Mouse (Mus musculus) kidney, postnatal 10 days (tissue): ENCODE measurements at regions not wholly inside any gene's neighbourhood (a gene's known extent, or its start where the extent isn't known, plus 50 kb on each side); places are given as distances from the start of the nearest gene placed in this dataset.
"Not testable (repeated sequence)": the region's sequence is repeated elsewhere in the genome, so short reads cannot be mapped to it uniquely, and the experiment has no call there.

Experiments
- DNase-seq: peaks from one replicate; pipeline ENCODE4 v3.0.0; 2021; ENCODE audit warnings: mixed read lengths

- DNase-seq: no peak
Measured at GRCm38 (mm10) chr11:48657851-48658250, 142.3 kb upstream of the Rack1 start.

- DNase-seq: no peak
Measured at GRCm38 (mm10) chr11:48661641-48662040, 138.5 kb upstream of the Rack1 start.

- DNase-seq: no peak
Measured at GRCm38 (mm10) chr11:48684781-48685314, 115.3 kb upstream of the Rack1 start.

GRCm38 (mm10) chr11:48690070-48690469 is 110.1 kb upstream of the Rack1 start:
- no peak for DNase-seq

GRCm38 (mm10) chr11:48696352-48696751 is 103.8 kb upstream of the Rack1 start:
- DNase-seq: peak; percentile 42

- DNase-seq: no peak
Measured at GRCm38 (mm10) chr11:48697191-48697590, 102.9 kb upstream of the Rack1 start.

- DNase-seq: no peak
Measured at GRCm38 (mm10) chr11:48707192-48707591, 92.9 kb upstream of the Rack1 start.

GRCm38 (mm10) chr11:48710972-48711371 is 89.2 kb upstream of the Rack1 start:
- no peak for DNase-seq

- no peak for DNase-seq
Measured at GRCm38 (mm10) chr11:48724068-48724467, 76.1 kb upstream of the Rack1 start.

GRCm38 (mm10) chr11:48730826-48731225 is 69.3 kb upstream of the Rack1 start:
- not testable (repeated sequence) for DNase-seq

- DNase-seq: no peak
Measured at GRCm38 (mm10) chr11:48746503-48746902, 53.6 kb upstream of the Rack1 start.

GRCm38 (mm10) chr11:48748066-48748465 is 52.1 kb upstream of the Rack1 start:
- no peak for DNase-seq
